Mouse (Mus musculus) thymus, postnatal 14 days (tissue): Measurements from ENCODE around the gene Mapt.

ENCODE experiments used
- DNase-seq: peaks from one replicate; pipeline ENCODE4 v3.0.0; 2021

Mapt gene

DNA sequence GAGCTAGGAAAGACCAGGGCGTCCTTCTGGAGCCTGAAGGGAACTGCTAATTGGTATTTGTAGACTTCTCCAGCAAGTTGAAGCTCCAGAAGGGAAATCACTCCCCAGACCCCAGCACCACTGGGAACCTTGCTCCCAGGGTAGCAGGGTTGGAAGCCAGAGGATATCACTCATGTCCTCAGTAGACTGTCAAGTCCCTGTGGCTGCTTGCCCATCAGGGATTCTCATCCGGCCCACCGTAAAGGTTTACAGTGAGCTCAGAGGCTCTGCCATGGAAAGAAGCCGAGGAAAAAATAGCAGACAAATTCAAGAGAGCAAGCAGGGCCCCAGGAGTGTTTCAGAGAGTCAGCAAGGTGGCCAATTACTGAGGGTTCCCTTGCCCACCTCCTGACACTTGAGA lies 47.9 kb downstream of the Mapt start:
- no peak for DNase-seq

DNA sequence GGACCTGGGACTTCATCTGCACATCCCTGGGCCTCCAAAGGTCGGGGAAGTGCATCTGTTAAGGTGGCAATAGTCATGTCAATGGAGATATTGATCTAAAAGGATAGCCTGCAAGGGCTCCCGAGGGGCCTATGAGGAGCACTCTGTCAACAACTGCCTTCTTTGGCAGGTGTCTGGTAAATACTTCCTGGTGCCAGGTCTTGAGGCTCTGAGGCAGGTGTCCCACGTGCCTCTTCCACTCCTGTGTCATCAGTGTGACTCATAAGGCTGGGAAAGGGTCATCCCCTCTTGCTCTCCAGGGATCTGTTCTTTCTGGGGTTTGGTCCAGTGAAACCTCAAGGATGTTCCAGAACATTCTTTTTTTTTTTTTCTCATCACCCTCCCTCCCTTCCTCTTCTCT lies 48.3 kb downstream of the Mapt start:
- no peak for DNase-seq

- DNase-seq, result no peak
Observed at GRCm38 (mm10) chr11:104281501-104281900, 50.3 kb downstream of the Mapt start.

GRCm38 (mm10) chr11:104287113-104287512 lies 55.9 kb downstream of the Mapt start:
- no peak for DNase-seq

GRCm38 (mm10) chr11:104288835-104289198 lies 57.6 kb downstream of the Mapt start:
- no peak for DNase-seq

DNA sequence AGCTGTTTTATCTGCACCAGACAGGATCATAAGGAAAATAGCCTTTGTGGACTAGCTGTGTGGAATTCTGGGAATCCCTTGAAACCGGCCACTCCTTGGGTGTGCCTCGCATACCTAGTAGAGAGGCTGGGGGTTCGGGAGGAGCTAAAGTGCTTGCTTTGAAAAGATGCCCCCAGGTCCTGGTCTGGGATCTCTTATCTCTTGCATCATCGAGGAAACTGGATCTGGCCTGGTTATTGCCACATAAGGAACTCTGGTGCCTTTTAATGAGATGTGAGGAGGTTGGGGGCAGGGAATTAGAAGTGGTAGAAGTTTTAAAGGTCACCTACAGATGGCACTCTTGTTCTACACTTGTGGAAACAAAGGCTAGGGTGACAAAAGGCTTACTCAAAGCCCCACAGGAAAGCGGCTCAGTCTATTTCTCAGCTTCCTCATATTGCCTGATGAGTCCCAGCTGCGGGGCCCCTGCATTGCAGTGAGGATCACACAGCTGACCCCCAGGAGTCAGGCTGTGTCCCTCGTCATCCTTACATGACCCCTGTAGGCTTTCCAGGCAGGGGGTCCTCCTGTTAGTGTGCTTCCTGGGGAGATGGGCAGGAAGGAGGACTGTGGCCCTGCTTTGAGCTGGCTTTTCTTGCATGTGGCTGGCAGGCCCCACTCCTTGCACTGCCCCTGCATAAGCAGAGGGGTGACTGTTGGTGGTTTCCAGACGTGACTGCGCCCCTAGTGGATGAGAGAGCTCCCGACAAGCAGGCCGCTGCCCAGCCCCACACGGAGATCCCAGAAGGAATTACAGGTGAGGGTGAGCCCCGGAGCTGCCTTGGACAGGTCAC lies 58.2 kb downstream of the Mapt start:
- DNase-seq, result peak; percentile 70

DNA sequence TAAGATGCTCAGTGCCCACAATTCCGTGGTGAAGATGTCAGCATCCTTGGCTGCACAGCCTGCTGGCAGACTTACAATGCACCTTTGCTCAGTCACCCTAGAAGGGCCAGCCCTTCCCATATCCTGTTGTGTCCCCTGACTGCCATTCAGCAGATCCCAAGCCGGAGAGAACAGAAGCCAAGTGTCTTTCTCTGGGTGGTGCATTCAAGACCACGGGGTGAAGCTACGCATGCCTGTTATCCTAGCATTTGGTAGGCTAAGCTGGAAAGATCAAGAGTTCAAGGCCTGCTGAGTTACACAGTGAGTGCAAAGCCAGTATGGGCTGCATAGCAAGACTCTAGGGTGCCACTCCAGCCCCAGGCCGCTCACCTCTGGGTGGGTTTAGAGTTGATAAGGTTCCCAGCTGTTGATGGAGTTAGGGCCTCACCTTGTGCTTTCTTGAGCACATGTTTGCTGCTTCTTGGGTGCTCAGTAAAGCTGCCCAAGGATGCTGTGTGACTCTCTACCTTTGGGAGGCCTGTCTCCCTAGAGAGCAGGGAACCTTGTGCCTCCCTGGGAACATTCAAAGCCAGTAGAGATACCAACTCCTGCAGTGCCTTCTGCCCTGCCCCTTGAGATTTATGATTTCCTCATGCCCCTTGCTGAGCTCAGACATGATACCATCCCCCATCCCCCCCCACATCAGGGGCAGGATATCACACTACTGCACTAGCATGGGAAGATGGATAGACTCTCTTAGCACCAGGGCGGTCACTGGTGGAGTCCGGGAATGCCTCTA lies 61.4 kb downstream of the Mapt start:
- no peak for DNase-seq

GRCm38 (mm10) chr11:104293241-104293640 lies 62.1 kb downstream of the Mapt start:
- DNase-seq, result no peak

DNA sequence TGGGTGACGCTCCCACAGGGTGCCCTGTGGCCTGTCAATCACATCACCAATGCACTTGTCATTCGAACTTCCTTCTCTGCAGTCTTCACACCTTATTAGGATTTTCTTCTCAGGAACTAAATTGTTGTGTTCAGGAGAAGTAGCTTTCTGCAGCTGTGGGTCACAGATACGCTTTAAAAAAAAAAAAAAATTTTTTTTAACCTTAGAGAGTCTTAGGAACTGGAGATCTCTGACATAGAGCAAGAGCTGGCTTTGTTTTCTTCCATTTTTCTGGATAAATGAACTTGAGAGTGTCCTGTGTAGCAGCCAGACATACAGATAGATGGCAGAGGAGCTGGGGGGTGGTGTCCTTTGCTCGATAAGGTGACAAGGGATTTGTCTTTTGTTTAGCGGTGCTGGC lies 64.0 kb downstream of the Mapt start:
- no peak for DNase-seq

DNA sequence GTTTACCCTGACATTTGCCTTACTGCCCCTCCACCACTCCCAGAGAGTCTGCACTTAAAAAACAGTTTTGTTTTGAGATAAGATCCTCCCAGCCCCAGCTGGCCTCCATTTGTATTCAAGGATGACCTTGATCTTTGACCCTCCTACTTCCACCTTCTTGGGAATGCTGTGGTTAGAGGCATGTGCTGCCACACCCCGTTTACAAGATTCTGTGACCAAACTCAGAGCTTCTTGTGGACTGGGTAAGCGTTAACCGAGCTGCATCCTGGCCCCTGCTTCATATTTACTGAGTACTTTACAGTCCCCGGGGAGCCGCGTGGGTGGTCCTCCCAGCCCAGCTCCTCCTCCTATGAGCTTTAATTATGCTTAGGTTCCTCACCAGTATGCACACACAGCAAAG lies 64.5 kb downstream of the Mapt start:
- no peak for DNase-seq

GRCm38 (mm10) chr11:104297671-104298070 lies 66.5 kb downstream of the Mapt start:
- DNase-seq, result no peak

- no peak for DNase-seq
Observed at GRCm38 (mm10) chr11:104302628-104303027, 71.4 kb downstream of the Mapt start.

DNA sequence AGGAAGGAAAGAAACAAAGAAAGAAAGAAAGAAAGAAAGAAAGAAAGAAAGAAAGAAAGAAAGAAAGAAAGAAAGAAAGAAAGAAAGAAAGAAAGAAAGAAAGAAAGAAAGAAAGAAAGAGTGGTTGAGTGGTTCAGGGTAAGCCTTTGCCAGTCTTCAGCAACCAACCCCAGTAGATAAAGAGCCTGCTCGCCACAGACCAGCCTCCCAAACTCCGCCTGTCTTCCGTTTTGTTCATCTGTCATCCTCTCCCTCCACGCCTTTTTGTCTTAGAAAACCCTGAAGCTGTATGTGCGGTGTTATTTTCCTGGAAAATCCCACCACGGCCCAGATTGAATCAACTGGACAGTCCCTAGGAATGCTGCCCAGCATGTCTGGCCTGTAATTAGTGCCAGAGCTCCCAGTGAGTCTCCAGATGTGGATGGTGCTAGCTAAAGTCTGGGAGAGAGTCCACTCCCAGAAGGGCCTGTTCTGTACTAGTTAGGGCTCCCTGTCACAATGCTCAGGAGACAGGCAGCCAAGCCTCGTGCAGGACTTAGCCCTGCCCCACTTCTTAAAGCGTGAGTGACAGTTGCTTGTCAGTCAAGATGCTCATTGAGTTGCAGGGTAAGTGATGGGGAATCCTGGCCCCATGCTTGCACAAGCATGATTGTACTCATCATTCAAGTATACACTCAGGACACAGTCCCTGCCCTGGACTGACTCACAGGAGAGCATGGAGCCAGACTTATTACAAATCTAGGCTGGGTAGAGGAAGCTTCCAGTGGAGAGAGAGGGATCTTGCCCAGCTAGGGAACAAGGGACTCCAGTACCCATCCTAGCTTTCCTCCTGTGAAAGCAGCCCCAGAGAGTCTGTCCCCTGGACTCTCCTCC lies 72.1 kb downstream of the Mapt start:
- DNase-seq, result no peak

DNA sequence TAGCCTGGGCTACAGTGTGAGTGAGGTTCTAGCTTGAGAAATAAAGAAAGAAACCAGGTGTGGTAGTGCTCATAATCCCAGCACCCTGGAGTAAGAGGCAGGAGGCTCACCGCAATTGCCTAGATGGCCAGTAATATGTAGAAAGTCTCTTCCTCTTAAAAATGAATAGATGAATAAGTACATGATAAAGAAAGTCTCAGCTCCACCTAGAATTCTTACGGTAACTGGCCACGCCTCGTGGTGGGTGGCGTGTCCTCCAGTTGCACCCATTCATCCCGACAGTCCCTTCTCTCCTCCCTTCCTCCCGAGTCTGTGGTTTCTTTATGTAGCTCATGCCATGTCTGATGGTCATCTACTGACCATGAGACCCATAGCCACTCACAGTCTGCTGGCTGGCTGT lies 74.5 kb downstream of the Mapt start:
- no peak for DNase-seq

- DNase-seq, result no peak
Observed at GRCm38 (mm10) chr11:104306483-104306882, 75.3 kb downstream of the Mapt start.

DNA sequence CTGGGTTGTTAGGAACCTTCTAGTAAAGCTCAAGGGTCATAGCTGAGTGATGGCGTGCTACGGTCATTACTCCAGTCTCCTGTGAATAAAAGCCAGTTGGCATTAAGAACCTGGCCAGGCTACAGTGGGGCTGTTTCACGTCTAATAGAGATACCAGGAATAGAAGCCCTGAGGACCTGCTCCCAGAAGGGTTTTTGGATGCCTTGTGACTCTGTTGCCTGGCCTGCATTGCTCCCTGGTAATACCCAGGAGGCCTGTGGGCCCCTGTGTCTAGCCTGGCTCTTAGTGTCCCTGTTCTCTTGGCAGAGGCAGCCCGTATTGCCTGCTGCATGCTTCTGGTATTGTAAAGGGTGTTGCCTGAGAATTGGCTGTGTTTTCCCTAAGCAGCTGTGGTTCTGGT lies 75.9 kb downstream of the Mapt start:
- DNase-seq, result no peak

GRCm38 (mm10) chr11:104309377-104310225 lies 78.4 kb downstream of the Mapt start:
- no peak for DNase-seq

GRCm38 (mm10) chr11:104310226-104310887 lies 79.2 kb downstream of the Mapt start:
- peak; percentile 41 for DNase-seq

- DNase-seq, result no peak
Observed at GRCm38 (mm10) chr11:104311643-104312042, 80.5 kb downstream of the Mapt start.

DNA sequence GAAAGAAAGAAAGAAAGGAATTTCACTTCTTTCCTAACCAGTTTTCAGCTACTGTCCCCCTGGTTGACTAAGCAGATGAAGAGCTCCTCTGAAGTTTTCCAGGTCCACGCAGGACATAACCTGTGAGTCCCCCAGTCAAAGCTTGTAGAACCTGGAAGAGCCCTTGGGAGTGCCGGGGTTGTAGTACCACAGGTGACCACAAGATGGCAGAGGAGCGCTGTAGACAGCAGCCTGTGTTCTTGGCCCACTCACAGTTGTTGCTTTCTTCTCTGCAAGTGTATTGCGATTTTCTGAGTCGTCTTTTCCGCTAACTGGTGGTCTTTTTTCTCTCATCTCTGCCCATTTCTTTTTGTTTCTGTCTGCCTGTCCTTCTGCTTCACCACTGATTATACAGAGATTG lies 84.5 kb downstream of the Mapt start:
- DNase-seq, result peak; percentile 83

GRCm38 (mm10) chr11:104316685-104317400 lies 85.7 kb downstream of the Mapt start:
- DNase-seq, result no peak
